Mouse (Mus musculus): ENCODE results near the gene Rogdi. TPM values are rescaled to one million over a fixed set of nuclear protein-coding genes. Genes with fewer than 3 reads are reported as not detected.

Gene Rogdi
- polyA plus RNA-seq, 1 experiment from 2014 or later = 101 TPM

DNA sequence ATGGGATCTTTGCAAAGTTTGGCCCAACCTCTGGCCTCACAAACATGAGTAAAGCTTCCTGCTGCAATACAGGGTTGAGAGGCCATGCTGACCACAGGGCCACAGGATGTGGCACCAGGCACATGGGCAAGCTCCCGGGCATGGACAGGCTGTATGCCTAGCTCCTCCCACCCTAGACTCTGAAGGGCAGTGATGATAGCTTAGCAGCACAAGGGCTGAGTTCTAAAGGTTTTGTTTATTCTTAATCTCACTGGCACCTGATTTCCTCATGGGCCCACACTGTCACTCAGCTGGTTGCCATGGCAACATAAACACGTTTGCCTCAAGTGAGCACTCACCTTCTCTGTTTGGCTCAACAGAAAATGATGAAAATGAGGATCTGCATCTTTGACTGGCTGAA lies 16.5 kb upstream of the Rogdi start:
- H3K4me2 ChIP-seq (ENCODE audit: low read length) = no peak overlapping the region
- H3K4me1 ChIP-seq (ENCODE audit: control insufficient read depth, insufficient read depth, low read length) = no peaks in the 10 kb centered on the region
- ATAC-seq (no peak), DNase-seq (ENCODE audit: low spot score) (peak; percentile 13)
- WGBS = 63% methylated on average over 2 of the region's 2 CpGs
- H3K9me3 ChIP-seq (replicated peaks; ENCODE audit: control insufficient read depth, low read length) = no peaks in the 10 kb centered on the region
- H3K4me3 ChIP-seq (ENCODE audit: low read depth, low read length) = no peak overlapping the region
- no peaks in the 10 kb centered on the region for H3K27me3 ChIP-seq (replicated peaks; ENCODE audit: control insufficient read depth, insufficient read depth, low read length)
- peaks cover 100% of the 10 kb centered on the region for H3K36me3 ChIP-seq (ENCODE audit: control insufficient read depth, insufficient read depth, low read length)
- no peak overlapping the region for H3K9ac ChIP-seq (ENCODE audit: low read length)
- H3K27ac ChIP-seq (ENCODE audit: low read depth, low read length) = no peak overlapping the region

DNA sequence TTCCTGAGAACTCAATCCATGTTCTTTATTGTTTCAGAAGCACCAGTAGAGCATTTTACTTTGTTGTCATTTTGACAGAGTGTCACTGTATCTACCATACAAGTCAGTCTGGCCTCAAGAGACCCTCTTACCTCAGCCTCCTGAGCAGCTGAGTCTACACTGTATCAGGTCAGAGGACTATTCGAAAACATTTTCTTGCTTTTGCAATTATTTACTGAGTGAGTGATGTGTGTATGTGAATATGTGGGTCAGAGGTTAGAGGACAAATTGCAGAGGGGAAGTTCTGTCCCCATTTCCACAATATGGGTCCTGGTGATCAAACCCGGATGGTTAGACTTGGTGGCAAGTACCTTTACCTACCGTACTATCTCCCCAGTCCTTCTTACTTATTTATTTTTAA lies 10.7 kb upstream of the Rogdi start:
- H3K4me2 ChIP-seq (ENCODE audit: low read length) = no peak overlapping the region
- no peak overlapping the region for H3K27ac ChIP-seq (ENCODE audit: low read depth, low read length)
- H3K36me3 ChIP-seq (ENCODE audit: control insufficient read depth, insufficient read depth, low read length) = peaks cover 97% of the 10 kb centered on the region
- H3K27me3 ChIP-seq (replicated peaks; ENCODE audit: control insufficient read depth, insufficient read depth, low read length) = no peaks in the 10 kb centered on the region
- no peaks in the 10 kb centered on the region for H3K4me1 ChIP-seq (ENCODE audit: control insufficient read depth, insufficient read depth, low read length)
- H3K4me3 ChIP-seq (ENCODE audit: low read depth, low read length) = no peak overlapping the region
- DNase-seq (ENCODE audit: low spot score) (no peak), ATAC-seq (no peak)
- H3K9ac ChIP-seq (ENCODE audit: low read length) = no peak overlapping the region
- 98% methylated on average over 3 of the region's 3 CpGs for WGBS
- no peaks in the 10 kb centered on the region for H3K9me3 ChIP-seq (replicated peaks; ENCODE audit: control insufficient read depth, low read length)

DNA sequence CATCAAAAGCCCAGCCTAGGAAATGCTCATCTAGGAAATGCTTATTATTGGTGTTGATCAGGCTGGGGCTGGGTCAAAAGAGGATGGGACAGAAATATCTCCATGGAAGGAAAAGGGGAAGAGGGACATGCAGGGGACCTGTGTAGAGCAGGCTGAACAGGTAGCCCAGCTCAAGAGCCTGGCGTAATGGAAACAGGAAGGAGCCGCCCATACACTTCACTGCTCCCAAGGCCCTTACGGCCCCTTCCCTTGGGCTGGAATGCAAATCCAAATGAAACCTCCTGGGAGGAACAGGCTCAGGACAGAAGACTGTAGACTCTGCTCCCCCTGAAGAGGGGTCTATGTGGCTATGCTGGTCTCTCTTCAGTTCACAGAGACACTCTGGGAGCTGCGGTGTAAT lies 1.2 kb upstream of the Rogdi start:
- H3K36me3 ChIP-seq (ENCODE audit: control insufficient read depth, insufficient read depth, low read length) = peaks cover 52% of the 10 kb centered on the region

DNA sequence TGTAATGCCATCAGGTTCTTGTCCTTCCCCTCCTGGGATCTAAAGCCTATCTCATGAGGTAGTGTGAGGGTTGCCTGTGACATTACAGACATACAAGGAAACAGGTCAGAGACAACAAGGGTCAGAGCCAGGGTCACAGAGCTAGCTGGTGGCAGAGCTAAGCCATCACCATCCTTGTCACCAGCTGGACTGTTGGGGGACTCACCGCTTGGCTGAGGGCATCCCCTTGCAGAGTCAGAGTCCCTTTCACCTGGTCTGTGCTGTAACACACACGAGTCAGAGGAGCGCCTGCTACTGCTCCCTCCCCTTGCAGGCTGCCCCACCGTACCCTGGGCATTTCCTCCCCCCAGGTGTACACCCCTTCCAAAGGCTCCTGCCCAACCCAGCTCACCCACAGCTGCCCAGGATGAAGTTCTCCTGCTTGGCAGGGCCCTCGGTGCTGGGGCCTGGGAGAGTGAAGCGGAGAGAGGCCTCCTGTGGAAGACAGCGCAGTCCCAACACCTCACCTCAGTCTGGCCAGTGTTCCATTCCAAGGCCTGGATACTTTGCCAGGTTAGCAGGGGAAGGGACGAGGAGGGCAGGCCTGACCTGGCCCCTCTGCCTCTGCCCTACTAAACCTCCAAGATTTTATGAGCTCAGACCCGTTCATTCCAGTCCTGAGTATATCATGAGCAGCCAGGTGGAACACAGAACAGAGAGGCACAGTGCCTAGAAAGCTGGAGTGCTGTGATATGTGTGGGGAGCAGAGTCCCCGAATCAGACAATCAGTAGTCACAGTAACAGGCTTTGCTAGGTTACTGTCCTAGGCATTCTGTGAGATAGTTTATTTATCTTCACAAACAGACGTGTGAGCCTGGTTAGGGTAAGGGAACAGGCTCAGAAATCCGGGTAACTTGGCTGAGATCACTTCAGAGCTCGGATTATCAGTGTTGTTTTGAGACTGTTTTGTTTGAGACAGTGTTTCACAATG lies 1.0 kb downstream of the Rogdi start:
- H3K4me2 ChIP-seq (ENCODE audit: low read length) = peak overlapping the region; percentile 76
- no peak overlapping the region for H3K27ac ChIP-seq (ENCODE audit: low read depth, low read length)
- WGBS = 54% methylated on average over 13 of the region's 13 CpGs
- H3K4me3 ChIP-seq (ENCODE audit: low read depth, low read length) = peak overlapping the region; percentile 57
- no peaks in the 10 kb centered on the region for H3K9me3 ChIP-seq (replicated peaks; ENCODE audit: control insufficient read depth, low read length)
- DNase-seq (ENCODE audit: low spot score) (peak; percentile 1), ATAC-seq (no peak)
- H3K36me3 ChIP-seq (ENCODE audit: control insufficient read depth, insufficient read depth, low read length) = peaks cover 36% of the 10 kb centered on the region
- peak overlapping the region; percentile 69 for H3K9ac ChIP-seq (ENCODE audit: low read length)
- H3K4me1 ChIP-seq (ENCODE audit: control insufficient read depth, insufficient read depth, low read length) = peaks cover 6% of the 10 kb centered on the region
- no peaks in the 10 kb centered on the region for H3K27me3 ChIP-seq (replicated peaks; ENCODE audit: control insufficient read depth, insufficient read depth, low read length)

More for the DNA sequence above, 1.2 kb upstream of the Rogdi start:
- Histone ChIP-seq H3K27me3 (replicated peaks; ENCODE audit: control insufficient read depth, insufficient read depth, low read length) (no peaks in the 10 kb centered on the region), H3K9me3 (replicated peaks; ENCODE audit: control insufficient read depth, low read length) (no peaks in the 10 kb centered on the region), H3K9ac (ENCODE audit: low read length) (no peak overlapping the region), H3K27ac (ENCODE audit: low read depth, low read length) (no peak overlapping the region), H3K4me2 (ENCODE audit: low read length) (no peak overlapping the region), H3K4me1 (ENCODE audit: control insufficient read depth, insufficient read depth, low read length) (peaks cover 6% of the 10 kb centered on the region), H3K4me3 (ENCODE audit: low read depth, low read length) (no peak overlapping the region)
- no peak for DNase-seq (ENCODE audit: low spot score)
- no peak for ATAC-seq
- 91% methylated on average over 4 of the region's 4 CpGs for WGBS

DNA sequence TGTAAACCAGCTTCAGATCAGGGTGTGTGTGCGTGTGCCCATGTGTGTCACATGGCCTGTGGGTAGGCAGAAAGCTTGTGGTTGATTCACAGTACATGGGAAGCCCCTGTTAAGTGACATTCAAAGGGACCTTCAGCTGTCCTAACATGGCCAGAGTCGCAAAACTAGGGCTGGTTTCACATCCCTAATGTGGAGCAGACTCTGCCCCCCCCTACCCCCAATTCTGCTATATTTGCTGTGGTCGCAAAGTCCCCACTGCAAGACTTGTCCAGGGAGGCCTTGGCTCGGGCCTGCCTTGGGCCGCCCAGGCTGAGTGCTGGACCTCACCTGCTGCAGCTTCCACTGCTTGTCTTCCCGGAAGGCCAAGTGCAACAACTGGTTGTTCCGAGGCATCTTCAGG lies 2.1 kb downstream of the Rogdi start:
- WGBS = 89% methylated on average over 7 of the region's 7 CpGs
- Histone ChIP-seq H3K27ac (ENCODE audit: low read depth, low read length) (no peak overlapping the region), H3K36me3 (ENCODE audit: control insufficient read depth, insufficient read depth, low read length) (peaks cover 26% of the 10 kb centered on the region), H3K9me3 (replicated peaks; ENCODE audit: control insufficient read depth, low read length) (no peaks in the 10 kb centered on the region), H3K4me1 (ENCODE audit: control insufficient read depth, insufficient read depth, low read length) (peaks cover 6% of the 10 kb centered on the region), H3K4me2 (ENCODE audit: low read length) (no peak overlapping the region), H3K9ac (ENCODE audit: low read length) (no peak overlapping the region), H3K27me3 (replicated peaks; ENCODE audit: control insufficient read depth, insufficient read depth, low read length) (no peaks in the 10 kb centered on the region), H3K4me3 (ENCODE audit: low read depth, low read length) (no peak overlapping the region)
- ATAC-seq = no peak
- DNase-seq (ENCODE audit: low spot score) = no peak

DNA sequence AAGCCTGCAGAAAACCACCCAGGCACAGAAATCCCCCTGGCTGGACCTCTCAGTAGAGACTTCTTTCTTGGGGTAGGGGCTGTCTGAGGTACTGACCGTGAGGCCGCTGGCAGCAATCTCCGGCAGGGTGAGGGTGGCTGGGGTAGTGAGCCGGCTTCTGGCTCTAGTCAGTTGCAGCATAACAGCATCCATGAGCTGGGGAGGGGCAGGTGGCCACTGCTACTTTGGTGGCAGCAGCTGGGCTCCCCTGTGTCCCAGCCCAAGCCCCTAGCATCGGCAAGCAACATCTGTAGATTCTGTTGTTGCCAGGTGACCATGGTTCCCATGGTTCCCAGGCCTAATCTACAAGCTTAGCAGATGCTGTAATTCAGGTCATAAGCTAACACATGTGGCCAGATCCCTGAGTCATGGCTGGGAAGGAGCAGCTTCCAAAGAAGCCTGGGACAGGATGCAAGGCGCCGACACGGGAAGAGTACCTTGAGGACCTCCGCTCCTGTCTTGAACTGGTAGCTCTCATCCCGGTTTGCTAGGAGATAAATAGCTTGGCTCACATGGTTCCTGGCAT lies 2.9 kb downstream of the Rogdi start:
- no peak overlapping the region for H3K27ac ChIP-seq (ENCODE audit: low read depth, low read length)
- H3K4me1 ChIP-seq (ENCODE audit: control insufficient read depth, insufficient read depth, low read length) = peaks cover 6% of the 10 kb centered on the region
- no peak overlapping the region for H3K9ac ChIP-seq (ENCODE audit: low read length)
- no peak overlapping the region for H3K4me2 ChIP-seq (ENCODE audit: low read length)
- no peaks in the 10 kb centered on the region for H3K27me3 ChIP-seq (replicated peaks; ENCODE audit: control insufficient read depth, insufficient read depth, low read length)
- H3K4me3 ChIP-seq (ENCODE audit: low read depth, low read length) = no peak overlapping the region
- DNase-seq (ENCODE audit: low spot score) (no peak), ATAC-seq (no peak)
- H3K9me3 ChIP-seq (replicated peaks; ENCODE audit: control insufficient read depth, low read length) = no peaks in the 10 kb centered on the region
- peaks cover 18% of the 10 kb centered on the region for H3K36me3 ChIP-seq (ENCODE audit: control insufficient read depth, insufficient read depth, low read length)
- 89% methylated on average over 10 of the region's 10 CpGs for WGBS

DNA sequence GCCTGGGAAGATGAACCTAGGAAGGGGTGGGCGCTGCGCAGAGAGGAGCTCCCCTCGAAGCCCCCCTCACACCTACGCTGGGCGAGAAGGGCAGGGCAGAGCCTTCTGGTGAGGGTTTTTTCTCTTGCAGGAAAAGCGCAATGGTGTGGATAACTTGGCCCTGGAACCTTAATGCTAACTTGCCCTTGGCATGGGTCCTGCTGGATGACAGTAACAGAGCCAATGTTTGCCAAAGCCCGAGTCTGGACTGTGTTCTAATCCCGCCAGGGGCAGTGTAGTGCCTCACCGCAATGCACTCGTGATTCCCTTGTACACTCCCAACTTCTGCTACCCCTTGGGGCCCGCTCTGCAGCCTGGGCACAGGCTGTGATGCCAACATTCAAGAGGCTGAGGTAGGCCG lies 5.3 kb downstream of the Rogdi start:
- WGBS = 85% methylated on average over 12 of the region's 12 CpGs
- Histone ChIP-seq H3K9me3 (replicated peaks; ENCODE audit: control insufficient read depth, low read length) (no peaks in the 10 kb centered on the region), H3K4me1 (ENCODE audit: control insufficient read depth, insufficient read depth, low read length) (peaks cover 6% of the 10 kb centered on the region), H3K4me2 (ENCODE audit: low read length) (no peak overlapping the region), H3K27ac (ENCODE audit: low read depth, low read length) (no peak overlapping the region), H3K9ac (ENCODE audit: low read length) (no peak overlapping the region), H3K36me3 (ENCODE audit: control insufficient read depth, insufficient read depth, low read length) (peaks cover 7% of the 10 kb centered on the region; the same call in 1 of the 2 replicates), H3K27me3 (replicated peaks; ENCODE audit: control insufficient read depth, insufficient read depth, low read length) (no peaks in the 10 kb centered on the region), H3K4me3 (ENCODE audit: low read depth, low read length) (no peak overlapping the region)
- DNase-seq (ENCODE audit: low spot score) (no peak), ATAC-seq (no peak)

DNA sequence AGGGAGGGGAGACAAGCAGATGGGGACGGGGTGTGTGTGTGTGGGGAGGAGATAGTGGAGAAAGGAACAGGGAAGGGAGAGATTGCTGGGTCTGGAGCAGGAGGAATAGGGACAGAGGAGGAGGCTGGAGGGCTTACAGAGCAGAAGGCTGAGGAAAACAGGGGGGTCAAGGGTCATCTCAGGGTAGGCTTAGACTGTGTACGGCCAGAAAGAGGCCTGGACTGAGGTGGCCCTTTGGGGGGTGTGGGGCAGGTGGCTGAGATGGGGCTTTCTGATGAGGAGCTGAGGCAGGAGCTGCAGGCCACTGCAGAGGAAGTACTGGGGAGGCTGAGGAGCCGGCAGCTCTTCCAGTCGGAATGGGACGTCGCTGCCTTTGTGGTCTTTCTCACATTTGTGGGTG lies 5.9 kb downstream of the Rogdi start:
- H3K9me3 ChIP-seq (replicated peaks; ENCODE audit: control insufficient read depth, low read length) = no peaks in the 10 kb centered on the region
- 63% methylated on average over 6 of the region's 6 CpGs for WGBS
- no peak overlapping the region for H3K27ac ChIP-seq (ENCODE audit: low read depth, low read length)
- no peak overlapping the region for H3K4me2 ChIP-seq (ENCODE audit: low read length)
- no peaks in the 10 kb centered on the region for H3K27me3 ChIP-seq (replicated peaks; ENCODE audit: control insufficient read depth, insufficient read depth, low read length)
- H3K4me3 ChIP-seq (ENCODE audit: low read depth, low read length) = no peak overlapping the region
- DNase-seq (ENCODE audit: low spot score) (no peak), ATAC-seq (no peak)
- H3K9ac ChIP-seq (ENCODE audit: low read length) = no peak overlapping the region
- H3K36me3 ChIP-seq (ENCODE audit: control insufficient read depth, insufficient read depth, low read length) = peaks cover 7% of the 10 kb centered on the region; the same call in 1 of the 2 replicates
- peaks cover 4% of the 10 kb centered on the region for H3K4me1 ChIP-seq (ENCODE audit: control insufficient read depth, insufficient read depth, low read length)

DNA sequence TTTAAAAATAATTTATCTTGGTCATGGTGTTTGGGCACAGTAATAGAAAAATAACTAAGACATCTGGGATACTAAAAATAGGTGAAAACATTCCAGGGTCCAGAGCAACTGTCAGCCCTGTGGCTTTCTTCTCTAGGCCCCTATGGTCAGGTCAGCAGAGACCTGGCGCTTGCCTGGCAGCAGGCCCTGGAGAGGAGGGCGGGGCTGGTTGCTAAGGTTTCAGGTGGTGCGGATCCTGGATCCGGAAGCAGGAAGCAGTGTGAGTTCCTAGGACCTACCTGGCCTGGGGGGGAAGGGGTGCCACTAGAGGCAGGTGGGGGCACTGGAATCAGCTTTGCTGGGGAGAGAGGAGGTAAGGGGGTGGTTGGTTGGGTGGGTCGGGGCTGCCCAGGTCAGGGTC lies 6.3 kb downstream of the Rogdi start, which contains the start of gene Smim22:
Gene Smim22 (plus strand): TSS at position 222 of the 400 bp plus-strand sequence.
- Histone ChIP-seq H3K27me3 (replicated peaks; ENCODE audit: control insufficient read depth, insufficient read depth, low read length) (no peaks in the 10 kb centered on the region), H3K36me3 (ENCODE audit: control insufficient read depth, insufficient read depth, low read length) (peaks cover 7% of the 10 kb centered on the region; the same call in 1 of the 2 replicates), H3K4me3 (ENCODE audit: low read depth, low read length) (no peak within 1 kb of the TSS), H3K9me3 (replicated peaks; ENCODE audit: control insufficient read depth, low read length) (no peaks in the 10 kb centered on the region), H3K9ac (ENCODE audit: low read length) (no peak within 1 kb of the TSS), H3K4me1 (ENCODE audit: control insufficient read depth, insufficient read depth, low read length) (no peaks in the 10 kb centered on the region), H3K27ac (ENCODE audit: low read depth, low read length) (no peak within 1 kb of the TSS), H3K4me2 (ENCODE audit: low read length) (no peak within 1 kb of the TSS)
- DNase-seq (ENCODE audit: low spot score) (no peak), ATAC-seq (no peak)
- WGBS = 62% methylated on average over 5 of the region's 5 CpGs
